Mouse (Mus musculus): ENCODE results near the gene Pdpk1. TPM values are rescaled to one million over a fixed set of nuclear protein-coding genes. Genes with fewer than 3 reads are reported as not detected.

Pdpk1 gene
- polyA plus RNA-seq, 1 experiment from 2014 or later, result 68.9 TPM

- peaks cover 72% of the 10 kb centered on the region for H3K36me3 ChIP-seq
Observed at GRCm38 (mm10) chr17:24057730-24058245, 92.9 kb downstream of the Pdpk1 start.

GRCm38 (mm10) chr17:24056636-24057625, 93.8 kb downstream of the Pdpk1 start:
- Histone ChIP-seq H3K27me3 (replicated peaks) (no peaks in the 10 kb centered on the region), H3K4me3 (replicated peaks) (no peak overlapping the region), H3K4me2 (no peak overlapping the region), H3K4me1 (0 out of 2 replicates have a peak, but pooled peaks cover 2% of the 10 kb centered on the region), H3K36me3 (peaks cover 81% of the 10 kb centered on the region), H3K9ac (replicated peaks) (no peak overlapping the region), H3K9me3 (replicated peaks) (no peaks in the 10 kb centered on the region), H3K27ac (replicated peaks) (no peak overlapping the region)
- no peak for ATAC-seq (ENCODE audit: low FRiP score)
- WGBS, result 95% methylated on average over 14 of the region's 14 CpGs

More at GRCm38 (mm10) chr17:24057730-24058245, 92.9 kb downstream of the Pdpk1 start:
- no peaks in the 10 kb centered on the region for H3K27me3 ChIP-seq (replicated peaks)
- H3K4me2 ChIP-seq, result no peak overlapping the region
- WGBS, result 91% methylated on average over 5 of the region's 5 CpGs
- H3K4me1 ChIP-seq, result peaks cover 5% of the 10 kb centered on the region; the same call in 1 of the 2 replicates
- no peak overlapping the region for H3K27ac ChIP-seq (replicated peaks)
- no peak overlapping the region for H3K9ac ChIP-seq (replicated peaks)
- no peaks in the 10 kb centered on the region for H3K9me3 ChIP-seq (replicated peaks)
- ATAC-seq (ENCODE audit: low FRiP score), result no peak
- H3K4me3 ChIP-seq (replicated peaks), result no peak overlapping the region

- Histone ChIP-seq H3K27me3 (replicated peaks) (no peaks in the 10 kb centered on the region), H3K27ac (replicated peaks) (no peak overlapping the region), H3K9ac (replicated peaks) (no peak overlapping the region), H3K36me3 (peaks cover 68% of the 10 kb centered on the region), H3K4me1 (no peaks in the 10 kb centered on the region), H3K9me3 (replicated peaks) (no peaks in the 10 kb centered on the region), H3K4me2 (no peak overlapping the region), H3K4me3 (replicated peaks) (no peak overlapping the region)
- no peak for ATAC-seq (ENCODE audit: low FRiP score)
- WGBS, result 92% methylated on average over 8 of the region's 8 CpGs
Observed at GRCm38 (mm10) chr17:24049008-24049407, 101.7 kb downstream of the Pdpk1 start.

- Histone ChIP-seq H3K4me2 (no peak overlapping the region), H3K4me1 (no peaks in the 10 kb centered on the region), H3K27ac (replicated peaks) (no peak overlapping the region), H3K9ac (replicated peaks) (no peak overlapping the region), H3K9me3 (replicated peaks) (no peaks in the 10 kb centered on the region), H3K36me3 (peaks cover 58% of the 10 kb centered on the region), H3K27me3 (replicated peaks) (no peaks in the 10 kb centered on the region), H3K4me3 (replicated peaks) (no peak overlapping the region)
- WGBS, result 96% methylated on average over 5 of the region's 5 CpGs
- ATAC-seq (ENCODE audit: low FRiP score), result no peak
Observed at GRCm38 (mm10) chr17:24048053-24048452, 102.7 kb downstream of the Pdpk1 start.

- H3K27ac ChIP-seq (replicated peaks), result no peak overlapping the region
- H3K4me1 ChIP-seq, result no peaks in the 10 kb centered on the region
- H3K9me3 ChIP-seq (replicated peaks), result no peaks in the 10 kb centered on the region
- WGBS, result 56% methylated on average over 5 of the region's 5 CpGs
- ATAC-seq (ENCODE audit: low FRiP score), result no peak
- H3K4me2 ChIP-seq, result no peak overlapping the region
- H3K36me3 ChIP-seq, result peaks cover 39% of the 10 kb centered on the region
- no peak overlapping the region for H3K9ac ChIP-seq (replicated peaks)
- no peak overlapping the region for H3K4me3 ChIP-seq (replicated peaks)
- H3K27me3 ChIP-seq (replicated peaks), result no peaks in the 10 kb centered on the region
Observed at GRCm38 (mm10) chr17:24046026-24046425, 104.7 kb downstream of the Pdpk1 start.

GRCm38 (mm10) chr17:24045608-24046007, 105.1 kb downstream of the Pdpk1 start:
- WGBS, result 80% methylated on average over 10 of the region's 10 CpGs
- Histone ChIP-seq H3K27ac (replicated peaks) (no peak overlapping the region), H3K9me3 (replicated peaks) (no peaks in the 10 kb centered on the region), H3K4me2 (no peak overlapping the region), H3K36me3 (peaks cover 35% of the 10 kb centered on the region), H3K4me3 (replicated peaks) (no peak overlapping the region), H3K9ac (replicated peaks) (no peak overlapping the region), H3K4me1 (no peaks in the 10 kb centered on the region), H3K27me3 (replicated peaks) (no peaks in the 10 kb centered on the region)
- ATAC-seq (ENCODE audit: low FRiP score), result no peak

GRCm38 (mm10) chr17:24044482-24044881, 106.2 kb downstream of the Pdpk1 start:
- H3K4me2 ChIP-seq, result no peak overlapping the region
- H3K27ac ChIP-seq (replicated peaks), result no peak overlapping the region
- H3K36me3 ChIP-seq, result peaks cover 29% of the 10 kb centered on the region
- no peaks in the 10 kb centered on the region for H3K9me3 ChIP-seq (replicated peaks)
- H3K9ac ChIP-seq (replicated peaks), result no peak overlapping the region
- no peak overlapping the region for H3K4me3 ChIP-seq (replicated peaks)
- 64% methylated on average over 5 of the region's 5 CpGs for WGBS
- H3K4me1 ChIP-seq, result no peaks in the 10 kb centered on the region
- ATAC-seq (ENCODE audit: low FRiP score), result no peak
- H3K27me3 ChIP-seq (replicated peaks), result no peaks in the 10 kb centered on the region

GRCm38 (mm10) chr17:24037844-24038243, 112.9 kb downstream of the Pdpk1 start, which contains the start of gene Prss27:
Gene Prss27 (plus strand): TSS chr17:24038144.
- Histone ChIP-seq H3K9ac (replicated peaks) (no peak within 1 kb of the TSS), H3K4me3 (replicated peaks) (no peak within 1 kb of the TSS), H3K9me3 (replicated peaks) (no peaks in the 10 kb centered on the region), H3K27ac (replicated peaks) (no peak within 1 kb of the TSS), H3K36me3 (no peaks in the 10 kb centered on the region), H3K4me1 (no peaks in the 10 kb centered on the region), H3K27me3 (replicated peaks) (no peaks in the 10 kb centered on the region), H3K4me2 (no peak within 1 kb of the TSS)
- 70% methylated on average over 4 of the region's 4 CpGs for WGBS
- no peak for ATAC-seq (ENCODE audit: low FRiP score)

GRCm38 (mm10) chr17:24037360-24037759, 113.4 kb downstream of the Pdpk1 start:
- Histone ChIP-seq H3K27ac (replicated peaks) (no peak overlapping the region), H3K4me1 (no peaks in the 10 kb centered on the region), H3K9me3 (replicated peaks) (no peaks in the 10 kb centered on the region), H3K4me3 (replicated peaks) (no peak overlapping the region), H3K4me2 (no peak overlapping the region), H3K36me3 (no peaks in the 10 kb centered on the region), H3K27me3 (replicated peaks) (no peaks in the 10 kb centered on the region), H3K9ac (replicated peaks) (no peak overlapping the region)
- WGBS, result 85% methylated on average over 13 of the region's 13 CpGs
- no peak for ATAC-seq (ENCODE audit: low FRiP score)

GRCm38 (mm10) chr17:24036954-24037353, 113.8 kb downstream of the Pdpk1 start:
- Histone ChIP-seq H3K4me3 (replicated peaks) (no peak overlapping the region), H3K36me3 (no peaks in the 10 kb centered on the region), H3K4me2 (no peak overlapping the region), H3K27me3 (replicated peaks) (no peaks in the 10 kb centered on the region), H3K9ac (replicated peaks) (no peak overlapping the region), H3K4me1 (no peaks in the 10 kb centered on the region), H3K27ac (replicated peaks) (no peak overlapping the region), H3K9me3 (replicated peaks) (no peaks in the 10 kb centered on the region)
- no peak for ATAC-seq (ENCODE audit: low FRiP score)
- WGBS, result 78% methylated on average over 6 of the region's 6 CpGs

GRCm38 (mm10) chr17:24035087-24035486, 115.6 kb downstream of the Pdpk1 start:
- 85% methylated on average over 7 of the region's 7 CpGs for WGBS
- no peak overlapping the region for H3K9ac ChIP-seq (replicated peaks)
- H3K9me3 ChIP-seq (replicated peaks), result no peaks in the 10 kb centered on the region

GRCm38 (mm10) chr17:24030551-24030950, 120.2 kb downstream of the Pdpk1 start:
- WGBS, result 89% methylated on average over 13 of the region's 22 CpGs
- Histone ChIP-seq H3K4me3 (replicated peaks) (no peak overlapping the region), H3K9me3 (replicated peaks) (no peaks in the 10 kb centered on the region), H3K9ac (replicated peaks) (no peak overlapping the region), H3K27me3 (replicated peaks) (0 out of 2 replicates have a peak, but pooled peaks cover 3% of the 10 kb centered on the region), H3K4me2 (no peak overlapping the region), H3K27ac (replicated peaks) (no peak overlapping the region), H3K36me3 (no peaks in the 10 kb centered on the region), H3K4me1 (no peaks in the 10 kb centered on the region)
- no peak for ATAC-seq (ENCODE audit: low FRiP score)

More at GRCm38 (mm10) chr17:24035087-24035486, 115.6 kb downstream of the Pdpk1 start:
- no peak overlapping the region for H3K27ac ChIP-seq (replicated peaks)
- H3K4me2 ChIP-seq, result no peak overlapping the region
- no peaks in the 10 kb centered on the region for H3K36me3 ChIP-seq
- no peaks in the 10 kb centered on the region for H3K27me3 ChIP-seq (replicated peaks)
- no peaks in the 10 kb centered on the region for H3K4me1 ChIP-seq
- no peak overlapping the region for H3K4me3 ChIP-seq (replicated peaks)
- ATAC-seq (ENCODE audit: low FRiP score), result no peak
